Mouse (Mus musculus) neural tube, embryonic 14.5 days (tissue): ENCODE results near the gene Epm2aip1. TPM values are rescaled to one million over a fixed set of nuclear protein-coding genes. Genes with fewer than 3 reads are reported as not detected.
A peak's percentile ranks its signal among the peaks of the same experiment; 100 is the strongest.

Source experiments
- ATAC-seq: fragments of 200-750 bp; cut with Nextera tagmentation; 2 replicates; pipeline ENCODE4 v1.8.0; 2017; ENCODE audit warnings: low read depth, mild to moderate bottlenecking, moderate TSS enrichment, moderate library complexity
- H3K27ac ChIP-seq: fragments of 300-500 bp; sonication (generic); 2 replicates; pipeline ENCODE4 v1.5.1; 2014; ENCODE audit warnings: low read depth, mild to moderate bottlenecking, control low read depth, low read length, moderate library complexity, mixed read lengths
- H3K27me3 ChIP-seq: fragments of 300-500 bp; sonication (generic); 2 replicates; pipeline ENCODE4 v1.6.1; 2014; ENCODE audit warnings: low read length; ENCODE audit not compliant: control insufficient read depth, insufficient read depth
- H3K36me3 ChIP-seq: fragments of 300-500 bp; sonication (generic); 2 replicates; pipeline ENCODE4 v1.6.1; 2014; ENCODE audit warnings: low read length, mixed read lengths; ENCODE audit not compliant: control insufficient read depth, insufficient read depth
- H3K4me1 ChIP-seq: fragments of 300-500 bp; sonication (generic); 2 replicates; pipeline ENCODE4 v1.6.1; 2014; ENCODE audit warnings: low read length; ENCODE audit not compliant: control insufficient read depth, insufficient read depth
- H3K4me2 ChIP-seq: fragments of 300-500 bp; sonication (generic); 2 replicates; pipeline ENCODE4 v1.6.1; 2014; ENCODE audit warnings: mild to moderate bottlenecking, low read depth, low read length, control low read depth
- H3K4me3 ChIP-seq: fragments of 300-500 bp; sonication (generic); 2 replicates; pipeline ENCODE4 v1.5.1; 2014; ENCODE audit warnings: low read depth, low read length, control low read depth, mixed read lengths
- H3K9ac ChIP-seq: fragments of 300-500 bp; sonication (generic); replicated peaks from 2 replicates; pipeline ENCODE4 v1.6.1; 2014; ENCODE audit warnings: low read depth, mild to moderate bottlenecking, control low read depth, low read length, mixed read lengths
- H3K9me3 ChIP-seq: fragments of 300-500 bp; sonication (generic); 2 replicates; pipeline ENCODE4 v1.6.1; 2016; ENCODE audit warnings: low read length; ENCODE audit not compliant: control insufficient read depth
- WGBS: fragments of 180-500 bp; shearing (Covaris S2); extraction: QIAGEN DNeasy Blood & Tissue Kit; methylation state at CpG from one replicate; pipeline ENCODE4 v1.1.7; 2014; 5-methylcytosine and 5-hydroxymethylcytosine counted together
- polyA plus RNA-seq: library from polyadenylated mRNA; unstranded; fragments of >200 nt; fragmentation: Nextera tagmentation; extraction: Ambion mirVana; gene quantifications from 2 replicates; pipeline ENCODE4 v1.2.1, GENCODE M21; 2014

Gene Epm2aip1
- polyA plus RNA-seq, 1 experiment from 2014 or later: 88.9 TPM

- Histone ChIP-seq H3K27me3 (peaks cover 33% of the 10 kb centered on the region), H3K27ac (no peak overlapping the region), H3K9ac (peak overlapping the region; percentile 48), H3K4me3 (peak overlapping the region; percentile 58), H3K36me3 (no peaks in the 10 kb centered on the region), H3K4me2 (peak overlapping the region; percentile 63), H3K4me1 (no peaks in the 10 kb centered on the region), H3K9me3 (peaks cover 3% of the 10 kb centered on the region; the same call in 1 of the 2 replicates)
- peak; percentile 44; the same call in 1 of the 2 replicates for ATAC-seq
- under 1% methylated on average over 23 of the region's 59 CpGs for WGBS
Measured at GRCm38 (mm10) chr9:111312442-111313141, 40.9 kb downstream of the Epm2aip1 start.

GRCm38 (mm10) chr9:111313299-111313698, 41.6 kb downstream of the Epm2aip1 start:
- H3K27me3 ChIP-seq: peaks cover 33% of the 10 kb centered on the region

DNA sequence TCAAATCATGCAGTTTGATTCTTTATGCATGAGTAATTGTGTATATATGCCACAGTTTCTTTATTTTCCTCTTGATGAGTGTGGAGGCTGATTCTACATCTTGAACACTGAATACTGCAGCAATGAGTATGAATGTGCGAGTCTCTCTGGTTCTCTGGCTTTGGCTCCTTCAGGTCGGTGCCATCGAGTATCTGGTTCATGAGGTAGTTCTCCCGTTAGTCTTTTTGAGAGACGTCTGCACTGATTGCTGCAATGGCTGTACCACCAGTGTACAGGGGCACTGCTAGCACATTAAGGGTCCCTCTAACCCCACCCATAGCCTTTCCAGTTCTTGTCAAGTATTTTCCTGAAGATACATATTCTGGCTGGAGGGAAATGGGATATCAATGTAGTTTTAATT, 42.1 kb downstream of the Epm2aip1 start:
- Histone ChIP-seq H3K9ac (no peak overlapping the region), H3K27ac (no peak overlapping the region), H3K36me3 (no peaks in the 10 kb centered on the region), H3K4me1 (no peaks in the 10 kb centered on the region), H3K27me3 (peaks cover 33% of the 10 kb centered on the region), H3K4me2 (no peak overlapping the region), H3K9me3 (peaks cover 3% of the 10 kb centered on the region; the same call in 1 of the 2 replicates), H3K4me3 (no peak overlapping the region)
- 21% methylated on average over 5 of the region's 5 CpGs for WGBS
- no peak for ATAC-seq

More at GRCm38 (mm10) chr9:111313299-111313698, 41.6 kb downstream of the Epm2aip1 start:
- 17% methylated on average over 5 of the region's 6 CpGs for WGBS
- Histone ChIP-seq H3K27ac (no peak overlapping the region), H3K9me3 (peaks cover 3% of the 10 kb centered on the region; the same call in 1 of the 2 replicates), H3K36me3 (no peaks in the 10 kb centered on the region), H3K4me2 (peak overlapping the region; percentile 63), H3K4me1 (no peaks in the 10 kb centered on the region), H3K9ac (no peak overlapping the region), H3K4me3 (peak overlapping the region; percentile 58; the same call in 1 of the 2 replicates)
- no peak for ATAC-seq

DNA sequence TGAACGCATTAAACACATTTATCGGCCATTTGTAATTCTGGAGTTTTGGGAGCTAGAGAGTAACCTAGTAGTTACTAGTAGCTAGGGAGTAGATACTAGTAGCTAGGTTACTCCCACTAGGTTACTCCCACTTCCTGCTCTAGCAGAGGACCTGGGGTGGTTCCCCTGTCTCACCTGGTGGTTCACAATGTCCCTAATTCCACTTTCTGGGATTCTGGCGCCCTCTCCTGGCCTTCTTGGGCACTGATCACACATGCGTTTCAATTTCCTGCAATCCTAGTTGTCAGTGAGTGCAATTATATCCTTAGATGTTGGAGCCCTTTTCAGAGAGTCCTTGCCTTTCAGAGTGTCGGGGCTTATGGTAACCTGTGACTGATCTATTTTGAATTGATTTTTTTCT, 42.5 kb downstream of the Epm2aip1 start:
- no peak overlapping the region for H3K4me3 ChIP-seq
- no peak for ATAC-seq

GRCm38 (mm10) chr9:111320912-111321311, 49.2 kb downstream of the Epm2aip1 start:
- WGBS: 84% methylated on average over 4 of the region's 4 CpGs
- Histone ChIP-seq H3K9me3 (no peaks in the 10 kb centered on the region), H3K36me3 (no peaks in the 10 kb centered on the region), H3K4me3 (no peak overlapping the region), H3K9ac (no peak overlapping the region), H3K4me1 (no peaks in the 10 kb centered on the region), H3K27me3 (no peaks in the 10 kb centered on the region), H3K27ac (no peak overlapping the region), H3K4me2 (no peak overlapping the region)
- ATAC-seq: no peak

More for the DNA sequence above, 42.5 kb downstream of the Epm2aip1 start:
- no peak overlapping the region for H3K27ac ChIP-seq
- H3K9me3 ChIP-seq: peaks cover 3% of the 10 kb centered on the region; the same call in 1 of the 2 replicates
- H3K36me3 ChIP-seq: no peaks in the 10 kb centered on the region
- H3K9ac ChIP-seq: no peak overlapping the region
- peaks cover 33% of the 10 kb centered on the region for H3K27me3 ChIP-seq
- 40% methylated on average over 5 of the region's 5 CpGs for WGBS
- no peaks in the 10 kb centered on the region for H3K4me1 ChIP-seq
- H3K4me2 ChIP-seq: no peak overlapping the region

DNA sequence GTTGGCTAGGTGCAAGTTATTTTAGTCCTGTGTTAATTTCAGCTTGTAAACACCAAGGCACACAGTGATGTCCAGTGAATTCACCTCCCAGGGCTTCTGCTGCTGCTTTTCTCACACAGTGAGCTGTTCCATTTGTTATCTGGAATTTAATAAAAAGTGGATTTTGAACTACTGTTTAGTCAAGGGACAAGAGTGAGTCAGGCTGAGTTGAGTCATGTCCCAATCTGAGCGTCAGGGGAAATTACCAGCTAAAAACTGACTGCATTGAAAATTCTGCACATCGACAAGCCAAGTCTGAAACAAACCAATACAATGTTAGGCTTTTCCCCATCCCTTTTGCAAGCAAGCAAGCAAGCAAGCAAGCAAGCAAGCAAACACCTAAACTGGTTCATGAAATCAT, 53.2 kb downstream of the Epm2aip1 start:
- Histone ChIP-seq H3K4me2 (no peak overlapping the region), H3K27ac (no peak overlapping the region), H3K9me3 (no peaks in the 10 kb centered on the region), H3K4me3 (no peak overlapping the region), H3K9ac (no peak overlapping the region), H3K36me3 (no peaks in the 10 kb centered on the region), H3K27me3 (no peaks in the 10 kb centered on the region), H3K4me1 (no peaks in the 10 kb centered on the region)
- no peak for ATAC-seq
- WGBS: 83% methylated on average over 2 of the region's 2 CpGs

Other genes starting within 250 kb of the Epm2aip1 start
- gene Ccrl2, start 214.4 kb upstream of the Epm2aip1 start, polyA plus RNA-seq: 0.35 and 1.1 TPM in 2 replicates
- 42.5 and 51.8 TPM in 2 replicates for gene Lrrfip2, start 154.3 kb upstream of the Epm2aip1 start, polyA plus RNA-seq
- gene Mlh1, start 138 bp upstream of the Epm2aip1 start, polyA plus RNA-seq: 26.5 and 33.8 TPM in 2 replicates
- 12.2 and 17.8 TPM in 2 replicates for gene Trank1, start 39.8 kb downstream of the Epm2aip1 start, polyA plus RNA-seq
- 10.3 and 13.0 TPM in 2 replicates for gene Dclk3, start 167.2 kb downstream of the Epm2aip1 start, polyA plus RNA-seq